Mouse (Mus musculus) mesoderm, embryonic 11.5 days (tissue): Measurements from ENCODE around the gene 2410137M14Rik.
"Not testable (repeated sequence)": the region's sequence is repeated elsewhere in the genome, so short reads cannot be mapped to it uniquely, and the experiment has no call there.

Experiments used
- DNase-seq: peaks from one replicate; pipeline ENCODE4 v3.0.0-alpha.2; 2012; ENCODE audit warnings: low read depth, low spot score

Gene 2410137M14Rik

DNA sequence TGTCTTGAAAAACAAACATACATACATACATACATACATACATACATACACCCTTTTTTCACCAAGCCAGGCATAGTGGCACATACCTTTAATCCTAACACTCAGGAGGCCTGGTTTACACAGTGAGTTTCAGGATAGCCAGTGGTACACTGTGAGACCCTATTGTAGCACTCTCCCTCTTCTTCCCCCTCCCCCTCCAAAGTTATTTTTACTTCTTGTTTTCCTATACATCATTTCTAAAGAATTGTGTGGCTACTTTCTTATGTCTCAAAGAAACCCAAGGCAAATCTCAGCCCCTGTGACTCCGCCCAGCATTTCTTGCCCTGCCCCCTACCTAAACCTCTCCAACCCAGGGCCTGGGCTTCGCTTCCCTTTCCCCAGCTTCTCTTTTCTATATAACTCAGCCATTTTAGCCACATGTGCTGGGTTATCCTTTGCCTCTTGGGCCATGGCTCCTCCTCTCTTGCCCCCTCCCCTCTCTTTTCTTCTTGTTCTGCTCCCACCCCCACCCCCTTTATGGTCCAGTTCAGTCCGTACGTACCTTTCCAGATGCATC, 12.8 kb upstream of the 2410137M14Rik start:
- no peak for DNase-seq

DNA sequence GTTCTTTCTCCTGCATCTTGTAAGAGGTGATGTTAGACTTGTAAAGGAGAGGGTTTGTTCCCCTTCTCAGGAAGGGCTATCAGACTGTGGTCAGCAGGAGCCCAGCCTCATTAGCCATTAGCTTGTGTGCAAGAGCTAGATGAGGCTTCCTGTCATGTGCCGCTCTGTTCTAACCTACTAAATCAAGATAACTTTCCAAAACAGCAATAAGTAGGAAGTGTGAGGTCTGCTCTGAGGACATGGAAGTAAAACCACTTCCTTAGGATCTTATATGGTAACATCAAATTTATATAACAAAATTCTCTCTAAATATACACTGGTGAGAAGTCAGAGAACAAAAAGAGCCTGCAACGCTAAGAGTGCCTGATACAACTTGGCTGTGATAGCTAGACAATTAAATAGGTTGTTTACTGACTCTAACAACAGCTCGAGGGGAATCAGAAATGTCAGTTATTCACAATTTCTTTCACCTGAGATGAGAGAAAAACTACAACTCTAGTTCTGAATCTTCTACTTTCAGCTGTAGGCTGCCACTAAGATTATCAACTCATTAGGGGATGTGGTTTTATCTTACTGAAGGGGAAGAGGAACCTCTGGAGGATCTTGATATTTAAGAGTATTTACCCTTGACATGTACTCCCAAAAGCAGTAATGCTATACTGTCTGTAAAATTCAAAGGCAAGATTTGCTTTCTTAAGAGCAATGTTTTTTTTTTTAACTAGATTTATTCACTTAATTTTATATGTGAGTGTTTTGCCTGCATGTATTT, 11.5 kb upstream of the 2410137M14Rik start:
- DNase-seq: no peak

DNA sequence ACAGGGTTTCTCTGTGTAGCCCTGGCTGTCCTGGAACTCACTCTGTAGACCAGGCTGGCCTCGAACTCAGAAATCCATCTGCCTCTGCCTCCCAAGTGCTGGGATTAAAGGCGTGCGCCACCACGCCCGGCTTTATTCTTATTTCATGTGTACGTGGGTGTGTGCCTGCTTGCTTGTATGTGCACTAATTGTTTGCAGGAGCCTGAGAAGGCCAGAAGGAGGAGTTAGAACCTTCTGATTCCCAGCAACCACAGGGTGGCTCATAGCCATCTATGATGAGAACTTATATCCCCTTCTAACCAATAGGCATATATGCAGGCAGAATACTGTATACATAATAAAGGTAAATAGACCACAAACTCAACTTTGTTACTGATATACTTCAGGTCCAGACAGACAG, 9.6 kb upstream of the 2410137M14Rik start:
- DNase-seq: not testable (repeated sequence)

DNA sequence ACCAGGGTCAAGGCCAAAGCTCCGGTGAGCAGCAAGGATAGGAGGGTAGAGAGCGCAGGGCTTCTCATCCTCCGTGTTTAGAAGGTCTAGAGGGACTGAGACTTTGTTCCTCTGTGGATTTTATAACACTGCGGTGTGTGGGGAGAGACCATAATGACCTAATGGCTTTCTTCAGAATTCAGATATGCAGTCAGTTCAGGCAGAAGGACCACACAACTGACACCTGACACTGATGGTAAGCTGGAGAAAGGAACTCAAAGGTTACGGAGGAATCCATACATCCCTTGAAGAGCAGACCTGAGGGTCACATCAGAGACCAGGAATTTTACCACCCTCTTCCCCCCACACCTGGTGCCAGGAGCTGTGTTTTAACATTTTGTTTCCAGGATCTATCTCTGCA, 8.4 kb upstream of the 2410137M14Rik start, which contains the start of gene H2-M5:
Gene H2-M5, minus strand, starts transcription at position 101 of the 400 bp plus-strand sequence.
- no peak for DNase-seq

DNA sequence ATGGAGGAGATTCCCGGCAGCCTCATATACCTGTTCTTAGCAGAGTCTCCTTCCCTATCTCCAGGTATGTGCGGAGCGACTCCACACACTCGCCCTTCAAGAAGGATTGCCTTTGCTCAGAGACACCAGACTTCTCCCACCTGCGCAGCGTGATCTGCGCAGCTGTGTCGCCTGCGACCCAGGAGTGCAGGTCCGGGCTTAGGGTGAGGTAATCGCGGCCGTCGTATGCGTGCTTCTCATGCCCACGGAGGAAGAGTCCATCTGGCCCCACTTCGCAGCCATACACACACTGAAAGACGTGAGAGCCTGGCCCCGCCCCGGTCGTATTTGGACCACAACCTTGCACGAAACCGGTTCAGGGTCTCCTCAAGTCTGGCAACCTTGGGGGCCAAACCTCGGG, 7.4 kb upstream of the 2410137M14Rik start:
- DNase-seq: no peak

DNA sequence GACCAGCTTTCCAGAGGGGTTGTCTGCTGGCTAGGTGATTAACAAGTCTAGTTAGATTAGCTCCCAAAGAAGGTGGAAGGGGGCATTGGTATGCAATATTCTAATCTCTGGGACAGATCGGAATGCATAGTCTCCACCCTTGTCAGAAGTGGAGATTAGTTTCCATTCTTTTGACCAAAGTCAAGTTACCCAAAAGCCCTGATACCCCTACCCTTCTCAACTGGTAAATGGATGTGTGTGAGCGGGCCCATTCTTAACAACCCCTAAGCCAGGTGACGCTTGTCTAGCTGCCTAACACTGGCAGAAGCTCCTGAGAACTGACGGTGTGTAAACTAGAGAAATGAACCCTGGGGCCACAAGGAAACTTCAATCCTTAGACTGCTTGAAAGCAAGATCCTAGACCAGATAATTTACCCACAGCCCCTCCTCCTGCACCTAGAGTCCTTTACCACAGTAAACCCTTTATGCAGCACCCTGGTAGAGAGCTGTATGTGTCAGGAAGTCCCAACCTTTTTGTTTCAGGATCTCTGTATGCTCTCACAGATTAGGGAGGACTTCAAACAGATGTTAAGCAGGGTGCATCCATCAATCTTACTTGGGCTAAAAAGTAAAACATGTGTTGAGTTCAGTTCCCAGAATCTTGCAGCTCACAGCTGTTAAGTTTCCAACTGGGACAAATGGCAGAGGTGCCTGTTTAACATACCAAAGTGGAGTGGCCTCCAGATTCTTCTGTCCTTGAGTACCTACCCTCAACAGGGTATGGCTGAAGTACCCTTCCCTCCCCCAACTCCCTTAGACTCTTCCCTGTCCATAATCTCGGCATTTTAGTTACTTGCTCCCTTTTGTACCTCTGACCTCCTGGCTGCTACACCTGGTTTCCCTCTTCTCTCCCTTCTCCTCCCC, 1.5 kb upstream of the 2410137M14Rik start:
- peak; percentile 46 for DNase-seq

DNA sequence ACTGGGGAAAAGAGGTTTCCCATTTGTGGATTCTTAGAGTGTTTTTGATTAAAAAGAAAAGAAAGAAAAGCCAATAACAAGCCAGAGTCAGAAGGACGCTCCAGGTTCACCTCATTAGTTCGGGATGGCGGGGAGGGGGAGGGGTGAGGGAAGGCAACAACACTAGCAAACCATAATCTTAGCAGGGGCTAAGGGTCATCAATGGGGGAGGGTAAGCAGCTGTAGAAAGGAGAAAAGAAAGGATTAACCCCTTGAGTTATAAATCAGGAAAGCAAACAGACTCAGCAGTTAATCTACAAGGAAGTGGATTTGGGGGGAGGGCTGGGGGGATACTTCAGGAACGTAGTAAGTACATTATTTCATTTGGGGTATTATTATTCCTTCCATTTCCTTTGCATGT, 808 bp upstream of the 2410137M14Rik start:
- DNase-seq: no peak

DNA sequence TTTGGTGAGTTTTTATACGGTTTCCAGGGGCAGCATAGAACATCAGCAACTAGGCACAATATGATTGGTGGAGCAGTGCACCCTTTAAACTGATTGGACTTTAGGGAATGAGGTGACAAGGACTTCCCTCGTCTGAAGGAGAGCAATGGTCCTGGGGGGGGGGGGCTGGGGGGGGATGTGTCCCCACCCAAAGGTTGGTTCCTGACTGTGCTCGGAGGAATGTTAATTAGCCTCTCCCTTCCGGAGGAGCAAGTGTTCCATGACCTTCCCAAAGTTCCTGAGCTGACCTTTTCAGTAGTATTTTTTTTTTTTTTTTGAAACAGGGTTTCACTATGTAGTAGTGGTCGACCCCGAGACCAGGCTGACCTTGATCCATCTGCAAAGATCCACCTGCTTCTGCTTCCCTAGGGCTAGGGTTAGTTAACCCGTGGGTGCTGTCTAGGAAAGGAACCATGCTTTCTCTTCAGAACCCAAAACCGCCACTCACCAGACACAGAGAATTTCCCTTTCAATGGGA, 7.7 kb downstream of the 2410137M14Rik start:
- no peak for DNase-seq

DNA sequence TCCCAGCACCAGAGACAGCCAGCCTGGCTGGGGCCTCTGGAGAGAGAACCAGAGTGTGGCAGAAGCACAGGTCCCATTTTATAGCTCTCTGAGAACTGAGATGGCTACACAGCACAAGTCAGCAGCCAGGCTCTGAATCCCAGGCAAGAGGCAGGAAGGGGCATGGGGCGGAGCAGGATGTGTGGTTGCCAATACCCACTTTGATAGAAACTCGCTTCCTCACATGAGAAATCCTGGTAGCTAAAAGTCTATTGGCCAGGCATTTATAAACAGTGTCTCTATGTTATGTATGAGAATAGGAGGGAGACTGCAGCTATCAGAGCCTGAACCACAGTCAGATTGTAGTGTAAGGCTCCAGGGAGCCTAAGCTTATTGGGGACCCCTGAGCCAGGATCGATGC, 8.2 kb downstream of the 2410137M14Rik start:
- DNase-seq: no peak

DNA sequence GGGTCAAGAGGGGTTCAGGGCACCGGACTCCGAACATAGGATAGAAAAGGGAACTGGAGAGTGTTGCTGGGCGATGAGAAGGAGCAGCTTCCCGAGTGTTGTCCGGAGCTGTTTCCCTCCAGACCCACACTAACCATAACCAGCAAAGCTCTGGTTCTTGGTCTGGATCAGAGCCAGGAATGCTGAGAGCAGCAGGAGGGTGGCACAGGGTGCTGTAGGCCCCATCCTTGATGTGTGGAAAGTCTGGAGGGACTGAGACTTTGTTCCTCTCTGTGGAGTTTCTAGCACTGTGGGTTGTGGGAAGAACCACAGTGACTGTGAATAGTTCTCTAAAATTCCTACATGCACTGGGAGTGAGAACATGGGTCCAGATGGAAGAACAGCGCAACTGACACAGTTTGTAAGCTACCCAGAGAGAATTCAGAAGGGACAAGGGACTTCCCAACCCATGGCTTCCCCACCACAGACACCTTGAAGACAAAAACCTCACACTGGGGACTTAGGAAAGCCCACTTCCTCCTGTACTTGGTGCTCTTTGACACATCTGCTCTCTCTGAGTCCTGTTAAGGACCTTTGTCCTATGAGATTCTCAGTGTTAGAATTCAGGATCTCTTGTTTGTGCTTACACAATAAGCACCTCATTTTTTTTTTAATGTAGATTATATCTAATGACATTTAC, 9.7 kb downstream of the 2410137M14Rik start:
- no peak for DNase-seq

DNA sequence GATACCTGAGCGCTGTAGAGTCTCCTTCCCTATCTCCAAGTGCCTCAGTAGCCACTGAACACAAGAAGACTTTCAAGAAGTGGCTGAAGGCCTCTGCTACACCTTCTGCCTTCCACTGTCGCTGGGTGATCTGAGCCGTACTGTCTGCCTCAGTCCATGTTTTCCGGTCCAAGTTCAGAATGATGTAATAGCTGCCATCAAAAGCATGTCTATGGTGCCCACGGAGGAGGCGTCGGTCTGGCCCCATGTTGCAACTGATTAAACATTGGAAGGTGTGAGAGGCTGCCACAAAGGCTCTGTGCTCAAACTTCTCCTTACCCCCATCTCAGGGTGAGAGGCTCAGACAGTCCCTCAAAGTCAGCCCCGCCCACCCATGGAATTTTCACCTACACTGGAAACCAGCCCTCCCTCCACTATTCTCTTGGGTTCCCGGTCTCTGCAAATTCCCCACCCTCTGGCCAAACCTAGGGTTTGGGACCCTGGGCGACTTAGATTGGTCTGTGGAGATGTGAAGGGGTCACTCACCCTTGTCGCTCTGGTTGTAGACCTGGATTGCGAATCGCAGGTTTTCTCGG, 10.6 kb downstream of the 2410137M14Rik start:
- DNase-seq: no peak

DNA sequence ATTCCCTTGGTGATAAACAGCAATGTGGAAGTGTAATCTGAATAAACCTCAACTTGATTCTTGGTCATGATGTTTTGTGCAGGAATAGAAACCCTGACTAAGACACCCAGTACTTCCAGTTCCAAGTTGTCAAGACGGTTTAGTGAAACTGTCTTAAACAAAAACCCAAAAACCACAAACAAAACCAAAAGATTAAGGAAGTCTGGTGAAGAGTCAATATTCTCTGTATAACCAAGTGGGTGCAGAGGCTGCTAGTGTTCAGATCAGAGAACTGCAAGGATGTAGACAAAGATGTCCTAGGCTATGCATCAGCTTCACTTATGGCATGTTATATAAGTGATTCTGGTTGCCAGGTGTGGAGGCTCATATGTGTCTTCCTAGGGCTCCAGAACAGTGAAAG, 14.2 kb downstream of the 2410137M14Rik start:
- no peak for DNase-seq

DNA sequence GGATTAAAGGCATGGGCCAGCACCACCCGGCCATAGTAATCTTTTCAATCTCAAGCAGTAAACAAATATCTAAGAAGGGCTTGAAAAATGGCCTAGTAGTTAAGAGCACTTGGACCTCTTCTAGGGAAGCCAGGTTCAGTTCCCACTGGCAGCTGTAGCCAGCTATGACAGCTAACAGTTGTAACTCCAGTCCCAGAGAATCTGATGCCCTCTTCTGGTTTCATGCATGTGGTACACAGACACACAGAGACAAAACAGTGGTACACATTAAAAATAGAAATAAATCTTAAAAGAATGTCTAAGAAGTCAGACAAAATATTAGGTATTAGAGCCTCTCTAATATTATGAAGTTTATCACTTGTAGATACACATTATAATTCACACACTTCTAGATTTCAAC, 19.9 kb downstream of the 2410137M14Rik start:
- DNase-seq: no peak

DNA sequence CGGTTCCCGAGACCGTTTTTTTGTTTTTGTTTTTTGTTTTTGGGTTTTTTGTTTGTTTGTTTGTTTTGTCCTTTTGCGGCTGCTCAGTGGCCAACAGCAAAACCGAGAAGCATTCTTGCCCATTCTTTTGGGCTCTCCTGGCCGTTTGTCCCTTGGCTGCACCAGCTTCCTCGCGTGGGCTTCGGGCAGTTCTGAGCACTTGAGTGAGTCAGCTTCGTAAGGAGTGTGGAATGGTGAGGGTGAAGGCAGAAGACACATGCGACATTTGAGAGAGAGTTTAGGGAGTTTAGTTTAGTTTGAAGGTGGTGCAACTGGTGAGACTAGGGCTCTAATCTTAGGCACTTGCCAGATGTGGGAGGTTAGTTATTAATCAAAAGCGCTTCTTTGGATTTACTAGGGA, 22.2 kb downstream of the 2410137M14Rik start:
- no peak for DNase-seq

DNA sequence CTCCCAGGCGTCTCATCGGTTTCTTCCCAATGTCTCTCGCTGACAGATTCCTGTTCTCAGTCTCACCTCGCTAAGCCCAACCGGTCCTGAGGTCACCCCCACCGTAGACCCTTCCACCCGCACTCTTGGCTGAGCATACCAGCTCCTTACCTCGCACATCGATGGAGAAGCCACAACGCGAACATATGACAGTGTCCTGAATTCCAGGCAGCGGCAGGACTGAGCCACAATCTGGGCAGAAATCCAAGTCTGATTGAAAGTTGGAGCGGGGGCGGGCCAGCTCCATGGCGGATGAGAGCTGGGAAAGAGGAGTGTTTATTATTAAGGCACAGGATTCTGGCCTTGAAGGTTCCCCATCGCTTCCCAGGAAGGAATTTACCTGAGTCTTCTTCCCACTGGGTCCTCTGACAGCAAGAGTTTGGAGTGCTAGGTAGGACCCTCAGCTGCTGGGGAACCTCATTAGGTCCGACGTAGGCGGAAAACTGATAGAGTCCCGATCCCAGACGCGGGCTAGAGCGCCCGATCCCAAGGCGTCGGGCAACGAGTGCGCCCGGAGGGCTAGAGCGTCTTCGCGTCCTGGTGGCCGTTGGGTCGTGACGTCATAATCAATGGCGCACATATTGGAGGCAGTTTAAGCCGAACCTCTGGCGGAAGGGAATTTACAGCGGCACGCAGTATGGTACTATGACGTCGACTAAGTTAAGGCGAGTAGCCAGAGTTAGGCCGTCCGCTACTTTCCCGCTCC, 22.9 kb downstream of the 2410137M14Rik start, which contains the start of the genes Znrd1 and Znrd1as:
Gene Znrd1, minus strand, starts transcription at position 561 of the 745 bp plus-strand sequence.
Gene Znrd1as, plus strand, starts transcription at position 594 of the 745 bp plus-strand sequence.
- peak; percentile 98 for DNase-seq

DNA sequence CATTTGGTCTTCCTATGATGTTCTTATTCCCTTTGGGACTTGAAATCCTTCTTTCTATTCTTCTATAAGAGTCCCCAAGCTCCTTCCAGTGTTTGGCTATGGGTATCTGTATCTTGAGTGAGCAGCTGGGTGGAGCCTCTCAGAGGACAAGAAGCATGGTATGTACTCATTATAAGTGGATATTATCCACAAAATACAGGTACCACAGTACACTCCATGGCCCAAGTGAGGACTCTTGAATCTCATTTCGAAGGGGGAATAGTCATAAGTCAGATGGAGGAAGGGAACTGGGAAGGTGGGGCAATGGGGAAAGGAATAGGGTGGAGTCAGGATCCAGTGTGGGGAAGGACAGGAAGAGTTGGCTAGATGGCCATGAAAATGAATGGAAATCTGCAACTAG, 28.0 kb downstream of the 2410137M14Rik start:
- DNase-seq: no peak

DNA sequence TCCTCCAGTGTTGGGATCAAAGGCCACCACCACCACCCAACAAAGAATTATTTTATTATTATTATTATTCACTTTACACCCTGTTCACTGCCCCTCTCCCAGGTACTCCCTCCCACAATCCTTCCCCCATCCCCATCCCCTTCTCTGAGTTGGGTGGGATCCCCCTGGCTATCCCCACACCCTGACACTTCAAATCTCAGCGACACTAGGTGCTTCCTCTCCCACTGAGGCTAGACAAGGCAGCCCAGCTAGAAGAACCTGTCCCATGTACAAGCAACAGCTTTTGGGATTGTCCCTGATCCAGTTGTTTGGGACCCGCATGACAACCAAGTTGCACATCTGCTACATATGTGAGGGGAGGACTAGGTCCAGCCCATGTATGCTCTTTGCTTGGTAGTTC, 28.4 kb downstream of the 2410137M14Rik start:
- DNase-seq: no peak

DNA sequence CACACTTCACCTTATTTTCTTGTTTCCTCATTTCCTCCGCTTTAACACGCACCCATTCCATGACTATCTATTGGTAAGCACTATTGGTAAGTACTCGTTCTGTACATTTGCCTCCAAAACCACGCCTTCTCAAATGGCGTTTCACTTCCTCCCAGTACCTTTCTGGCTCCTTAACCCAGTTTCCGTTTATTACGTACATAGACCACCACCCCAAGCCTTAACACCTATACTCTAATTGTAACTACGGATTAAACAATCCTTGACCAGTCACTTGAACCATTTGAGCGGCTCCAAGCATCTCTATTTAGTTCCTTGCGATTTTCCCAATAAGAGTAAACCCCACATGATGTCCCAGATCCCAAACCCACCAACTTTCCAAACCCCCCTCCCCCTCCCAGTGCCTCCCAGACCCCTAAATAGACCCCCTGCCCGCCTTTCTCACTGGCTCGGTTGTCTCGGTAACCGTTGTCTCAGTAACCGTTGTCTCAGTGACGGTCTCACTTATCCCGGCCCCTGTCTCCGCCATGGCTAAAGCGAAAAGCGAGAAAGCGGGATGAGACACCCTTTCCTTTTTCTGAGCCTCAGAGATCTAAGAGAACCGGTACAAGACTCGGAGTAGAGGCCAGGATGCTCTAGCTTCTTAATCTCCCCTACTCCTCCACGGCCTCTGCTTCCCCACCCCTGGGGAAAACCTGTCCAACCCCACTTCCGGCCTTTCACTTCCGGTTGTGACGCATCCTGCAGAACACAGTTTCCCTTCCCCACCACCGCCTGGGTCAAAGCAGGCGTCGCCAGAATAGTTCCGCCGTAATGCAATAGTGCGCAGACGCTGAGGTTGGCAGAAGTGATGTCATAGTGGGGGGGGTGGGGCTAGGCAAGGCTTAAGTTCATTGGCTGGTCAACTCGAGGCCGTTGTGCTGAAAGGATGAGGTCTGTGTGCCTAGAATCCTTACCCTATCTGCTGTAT, 29.8 kb downstream of the 2410137M14Rik start, which contains the start of gene Ppp1r11:
Gene Ppp1r11, minus strand, starts transcription at position 761 of the 967 bp plus-strand sequence.
- DNase-seq: peak; percentile 99

DNA sequence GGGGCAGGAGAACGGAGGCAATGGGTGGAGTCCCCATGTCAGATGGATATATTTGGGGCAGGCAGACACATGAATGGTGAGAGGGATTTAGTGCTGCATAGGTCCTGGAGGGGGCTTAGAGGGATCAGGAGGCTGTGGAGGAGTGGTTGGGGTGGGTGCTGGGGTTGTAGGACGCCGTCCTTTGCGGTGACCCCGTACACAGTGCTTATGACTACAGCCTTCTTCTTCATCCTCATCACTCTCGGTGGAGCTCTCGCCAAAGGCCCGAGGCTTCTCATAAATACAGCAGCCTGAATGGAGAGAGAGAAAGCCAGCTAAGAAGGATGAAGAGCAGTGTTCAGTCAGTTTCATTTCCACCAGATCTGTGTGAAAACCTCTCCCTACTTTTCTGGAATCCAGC, 31.8 kb downstream of the 2410137M14Rik start:
- DNase-seq: no peak
